Mouse (Mus musculus) urinary bladder, postnatal 25 days (tissue): ENCODE results near the gene Ripor3.

Experiments used
- DNase-seq: peaks from one replicate; pipeline ENCODE4 v3.0.0; 2022; ENCODE audit warnings: low spot score

Gene Ripor3

DNA sequence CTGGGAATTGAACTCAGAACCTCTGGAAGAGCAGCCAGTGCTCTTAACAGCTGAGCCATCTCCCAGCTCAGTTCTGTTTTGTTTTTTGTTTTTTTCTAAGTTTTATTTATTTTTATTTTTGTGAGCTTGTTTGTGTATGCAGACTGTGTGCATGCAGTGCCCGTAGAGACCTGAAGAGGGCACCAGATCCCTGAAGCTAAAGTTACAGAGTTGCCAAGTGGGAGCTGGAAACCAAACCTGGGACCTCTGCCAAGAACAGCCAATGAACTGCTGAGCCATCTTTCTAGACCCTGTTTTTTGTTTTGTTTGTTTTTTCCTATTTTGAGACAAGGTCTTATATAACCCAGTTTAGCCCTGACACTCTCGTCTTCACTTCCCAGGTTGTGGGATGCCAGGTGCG, 18.0 kb upstream of the Ripor3 start:
- DNase-seq: no peak

DNA sequence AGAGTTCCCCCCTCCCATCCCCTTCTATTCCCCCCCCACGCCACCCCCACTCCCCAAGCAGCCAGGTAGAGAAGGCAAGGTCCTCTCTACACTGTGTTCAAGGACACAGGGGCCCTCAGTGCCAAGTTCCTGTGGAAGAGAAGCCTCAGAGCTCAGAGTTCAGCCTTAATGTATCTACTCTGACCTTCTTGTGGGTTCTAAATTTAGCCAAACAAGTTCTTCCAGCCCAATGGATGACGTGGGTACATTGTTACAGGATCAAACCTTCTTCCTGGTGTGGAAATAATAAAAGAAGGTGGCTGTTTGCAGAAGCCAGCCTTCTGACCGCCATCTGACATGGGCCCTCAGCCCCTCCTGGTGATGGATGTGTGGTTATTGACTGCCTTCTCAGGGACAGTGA, 16.0 kb upstream of the Ripor3 start:
- no peak for DNase-seq

GRCm38 (mm10) chr2:168025882-168026281, 15.5 kb upstream of the Ripor3 start:
- DNase-seq: no peak

DNA sequence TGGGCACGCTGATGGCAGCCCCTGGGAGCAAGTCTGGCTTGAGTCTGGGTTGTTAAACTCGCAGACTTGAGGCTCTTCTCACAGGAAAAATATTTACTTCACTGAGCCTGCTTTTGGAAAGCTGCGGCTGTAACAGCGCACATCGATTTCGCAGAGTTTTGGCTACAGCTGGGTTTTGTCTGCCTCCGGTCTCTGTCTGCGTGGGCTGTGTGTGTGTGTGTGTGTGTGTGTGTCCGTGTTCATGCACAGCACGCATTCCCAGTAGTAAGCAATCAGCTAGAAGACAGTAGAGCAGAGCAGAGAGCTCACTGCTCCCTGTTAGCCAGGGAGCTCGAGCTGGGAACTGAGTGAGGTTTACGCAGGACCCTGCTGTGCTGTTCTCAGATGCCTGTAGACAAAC, 14.8 kb upstream of the Ripor3 start:
- DNase-seq: no peak

- DNase-seq: no peak
These were observed 13.5 kb upstream of the Ripor3 start for GRCm38 (mm10) chr2:168023763-168024402.

GRCm38 (mm10) chr2:168019201-168019715, 8.8 kb upstream of the Ripor3 start:
- DNase-seq: peak; percentile 58

DNA sequence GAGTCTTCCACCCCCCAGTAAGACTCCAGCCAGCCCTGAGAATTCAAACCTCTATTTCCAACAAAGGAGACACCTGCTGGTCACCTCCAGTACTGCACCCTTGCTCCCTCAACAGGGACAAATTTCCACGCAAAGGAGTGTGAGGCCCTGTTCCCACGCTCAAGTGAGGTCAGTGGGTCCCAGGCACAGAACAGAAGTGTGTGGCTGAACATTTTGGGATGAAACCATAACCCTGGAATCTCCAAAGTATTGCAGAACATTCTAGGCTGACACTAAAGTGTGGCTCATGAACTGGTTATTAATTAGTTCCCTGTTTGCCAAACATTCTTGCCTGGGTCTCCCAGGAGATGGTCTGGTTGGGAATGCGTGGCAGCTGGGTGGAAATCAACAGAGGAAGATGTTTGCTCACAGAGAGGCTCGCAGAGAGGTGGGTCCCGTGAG, 6.6 kb upstream of the Ripor3 start:
- peak; percentile 80 for DNase-seq

- DNase-seq: no peak
These were observed 475 bp upstream of the Ripor3 start for GRCm38 (mm10) chr2:168010893-168011292.

GRCm38 (mm10) chr2:168008132-168008531, 2.3 kb downstream of the Ripor3 start:
- DNase-seq: no peak

DNA sequence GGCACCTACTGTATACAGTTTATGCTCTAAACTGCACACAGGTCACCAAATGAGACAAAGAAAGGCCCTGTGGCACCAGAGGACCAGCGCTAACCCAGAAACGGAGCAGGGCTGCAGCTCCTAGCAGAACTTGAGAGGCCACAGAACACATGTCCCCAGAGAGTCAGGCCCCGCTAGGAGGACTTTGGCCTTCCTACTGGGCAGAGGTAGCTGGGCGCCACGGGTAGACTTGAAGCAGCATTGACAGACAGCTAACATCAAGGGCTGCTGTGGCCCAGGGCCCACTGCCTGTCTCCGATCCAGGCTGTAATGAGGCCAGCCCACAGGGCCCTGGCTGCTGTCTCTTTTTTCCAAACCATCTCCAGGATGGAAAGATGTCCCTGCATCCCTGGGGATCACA, 3.9 kb downstream of the Ripor3 start:
- DNase-seq: no peak

GRCm38 (mm10) chr2:168005616-168006015, 4.8 kb downstream of the Ripor3 start:
- DNase-seq: no peak

DNA sequence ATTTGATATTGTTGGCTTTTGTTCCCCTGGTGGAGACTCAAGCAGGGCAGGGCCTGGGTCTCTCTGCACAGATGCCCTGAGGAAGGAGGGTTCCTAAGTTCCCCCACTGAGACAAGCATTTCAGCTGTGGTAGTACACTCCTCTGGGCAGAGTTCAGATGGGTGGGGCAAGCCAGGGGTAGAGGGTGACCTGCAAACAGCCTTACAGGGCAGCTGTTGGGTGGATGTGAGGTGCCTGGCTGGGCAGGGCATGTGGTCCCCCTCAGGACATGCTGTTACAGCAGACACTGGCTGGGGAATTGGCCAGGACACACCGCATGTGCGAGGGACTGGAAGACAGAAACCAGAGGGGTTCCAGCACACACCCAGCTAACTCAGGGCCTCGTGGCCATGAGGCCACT, 5.4 kb downstream of the Ripor3 start:
- no peak for DNase-seq

GRCm38 (mm10) chr2:168004369-168004768, 6.0 kb downstream of the Ripor3 start:
- no peak for DNase-seq

DNA sequence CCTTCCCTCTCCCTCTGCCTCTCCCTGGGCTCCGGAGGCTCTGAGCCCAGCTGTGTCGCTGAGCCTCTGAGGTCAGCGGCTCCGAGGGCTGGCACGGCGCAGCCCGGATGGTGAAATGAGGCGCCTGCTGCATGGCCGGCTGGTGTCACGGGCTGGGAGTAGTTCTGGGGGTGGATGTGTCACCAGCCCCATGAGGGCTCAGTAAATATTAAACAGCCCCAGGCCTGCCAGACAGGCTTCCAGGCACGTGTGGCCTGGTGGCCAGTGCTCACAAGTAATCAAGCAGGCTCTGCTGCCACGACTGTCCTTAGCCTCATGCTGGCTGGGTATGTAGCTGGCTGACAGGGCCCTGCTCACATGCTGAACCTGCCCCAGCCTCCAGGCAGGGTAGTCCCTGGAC, 7.0 kb downstream of the Ripor3 start:
- DNase-seq: no peak

DNA sequence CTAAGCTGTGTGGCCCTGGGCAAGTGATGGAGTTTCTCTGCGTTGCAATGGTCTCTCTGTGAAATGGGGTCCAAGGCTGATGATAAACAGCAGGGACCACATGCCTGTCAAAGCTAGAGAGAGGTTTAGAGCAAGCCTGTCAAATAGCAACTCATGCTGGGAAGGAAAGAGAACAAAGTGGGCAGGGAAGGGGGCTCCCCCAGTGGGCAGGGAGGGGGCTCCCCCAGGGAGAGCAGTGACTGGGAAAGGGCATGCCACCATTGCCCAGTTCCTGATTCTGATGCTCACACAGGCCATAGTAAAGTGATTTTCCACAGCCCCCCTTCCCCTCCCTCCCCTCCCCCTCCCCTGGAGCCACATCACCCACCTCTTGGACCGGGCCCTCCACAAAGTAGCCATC, 7.5 kb downstream of the Ripor3 start:
- DNase-seq: no peak

DNA sequence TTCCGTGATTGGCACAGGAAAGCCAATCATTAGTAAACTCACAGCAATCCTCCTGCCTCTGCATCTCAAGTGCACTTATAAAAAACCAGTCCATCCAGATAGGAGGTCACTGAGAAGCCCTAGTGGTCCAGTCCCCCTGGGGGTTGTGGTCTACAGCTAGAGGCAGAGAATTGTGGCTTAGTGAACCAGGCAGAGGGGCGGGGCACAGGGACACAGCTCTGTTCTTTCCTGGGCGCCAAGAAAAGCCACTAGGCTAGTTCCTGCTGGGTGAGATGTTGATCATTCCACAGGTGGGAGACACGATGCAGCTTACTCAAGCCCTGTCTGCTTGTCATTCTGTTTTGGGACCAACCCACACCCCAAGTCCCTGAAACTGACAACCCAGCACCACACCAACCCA, 8.2 kb downstream of the Ripor3 start:
- no peak for DNase-seq

DNA sequence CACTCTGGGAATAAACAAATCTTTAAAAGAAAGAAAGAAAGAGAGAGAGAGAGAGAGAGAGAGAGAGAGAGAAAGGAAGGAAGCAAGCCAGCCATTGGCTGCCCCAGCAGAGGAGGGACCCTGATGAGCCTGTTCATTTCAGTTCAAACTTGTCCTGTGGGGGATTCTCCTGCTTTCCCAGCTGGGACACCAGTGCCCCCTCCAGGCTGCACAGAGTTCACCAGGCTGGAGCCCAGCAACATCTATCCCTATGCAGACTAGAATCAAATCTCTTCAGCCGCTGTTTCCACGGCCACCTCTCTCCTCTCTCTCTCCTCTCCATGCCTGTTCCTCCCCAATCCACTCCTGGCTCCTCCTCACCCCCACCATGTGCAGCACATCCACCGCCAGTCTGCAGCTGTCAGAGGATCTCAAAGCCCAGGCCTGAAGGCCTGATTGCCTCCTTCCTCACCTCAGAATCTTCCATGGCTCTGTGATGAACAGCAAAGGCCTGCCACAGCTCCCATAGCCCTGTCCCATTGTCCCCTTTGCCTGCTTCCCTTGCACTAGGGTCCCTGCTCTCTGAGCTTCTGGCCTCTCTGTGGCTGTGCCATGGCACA, 11.2 kb downstream of the Ripor3 start:
- DNase-seq: no peak

GRCm38 (mm10) chr2:167997562-167997961, 12.9 kb downstream of the Ripor3 start:
- no peak for DNase-seq

DNA sequence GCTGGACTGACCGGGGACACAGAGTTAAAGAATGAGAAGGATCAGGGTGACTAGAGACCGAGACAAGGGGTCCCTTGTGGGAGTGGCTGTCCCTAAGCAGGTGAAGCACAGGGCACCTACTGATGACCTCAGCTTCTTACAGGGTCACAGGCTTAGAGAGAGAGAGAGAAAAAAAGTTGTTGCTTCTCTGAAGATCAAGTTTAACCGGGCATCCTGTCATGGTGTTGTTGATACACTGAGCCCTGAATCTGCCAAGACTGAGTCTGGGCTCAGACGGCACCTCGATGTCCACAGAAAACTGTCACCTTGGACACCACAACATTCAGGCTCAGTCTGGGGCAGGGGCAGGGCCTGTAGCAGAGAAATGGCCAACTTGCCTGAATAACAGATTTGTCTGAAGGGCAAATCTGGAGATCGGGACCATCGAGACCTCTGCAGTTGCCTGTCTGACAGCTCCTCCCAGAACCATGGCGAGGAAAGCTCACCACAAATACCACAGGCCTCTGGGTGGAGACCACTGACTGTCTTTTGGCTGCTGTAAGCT, 13.7 kb downstream of the Ripor3 start:
- DNase-seq: no peak

DNA sequence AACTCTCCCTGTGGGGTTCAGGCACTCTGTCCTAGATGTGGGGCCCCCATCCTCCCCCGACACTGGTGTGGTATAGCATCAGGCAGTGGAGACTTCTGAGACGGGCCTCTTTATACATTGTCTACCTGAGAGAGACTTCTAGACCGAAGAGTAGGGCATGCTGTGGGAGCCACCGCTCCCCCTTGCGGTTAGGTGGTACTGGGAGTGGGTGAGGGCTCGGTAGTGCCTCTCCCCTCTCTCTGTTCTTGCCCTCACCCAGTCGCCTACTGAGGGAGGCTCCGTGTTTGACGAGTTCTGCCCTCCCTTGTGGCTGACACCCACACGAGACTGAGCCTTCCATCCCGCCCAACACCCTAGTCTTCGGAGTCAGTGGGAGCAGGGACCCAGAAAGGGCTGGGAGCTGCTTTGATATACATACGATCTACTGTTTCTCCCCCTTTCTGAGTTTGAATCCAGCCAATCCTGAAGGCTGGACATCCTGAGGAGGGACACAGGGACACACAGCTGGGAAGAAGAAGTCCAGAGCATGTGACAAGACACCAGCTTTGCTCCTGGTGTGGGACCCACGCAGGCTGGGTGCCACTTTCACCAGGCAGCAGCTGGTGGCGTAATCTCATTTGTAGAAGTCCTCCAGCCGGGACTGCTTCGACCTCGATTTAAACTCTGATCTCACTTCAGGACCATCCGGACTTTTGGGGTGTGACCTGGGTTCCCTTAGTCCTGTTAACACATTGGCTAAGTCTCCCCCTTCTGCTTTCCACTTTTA, 14.4 kb downstream of the Ripor3 start:
- DNase-seq: no peak

DNA sequence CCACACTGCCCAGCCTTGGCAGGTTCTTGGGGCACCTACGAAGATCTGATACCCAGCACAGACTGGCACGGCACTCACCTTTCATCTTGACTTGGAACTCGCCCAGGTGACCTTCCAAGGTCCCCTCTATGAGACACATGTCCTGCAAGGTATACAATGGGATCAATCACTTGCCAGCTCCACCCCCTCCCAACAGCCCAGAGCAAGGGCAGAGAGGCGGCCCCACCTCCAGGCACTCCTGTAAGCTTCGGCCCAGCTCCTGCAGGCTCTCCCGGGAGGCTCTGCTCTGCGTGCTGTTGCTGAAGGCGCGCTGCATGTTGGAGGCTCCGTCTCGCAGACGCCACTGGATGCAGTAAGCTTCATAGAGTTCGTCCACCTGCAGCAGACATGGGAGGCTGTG, 17.2 kb downstream of the Ripor3 start:
- no peak for DNase-seq

DNA sequence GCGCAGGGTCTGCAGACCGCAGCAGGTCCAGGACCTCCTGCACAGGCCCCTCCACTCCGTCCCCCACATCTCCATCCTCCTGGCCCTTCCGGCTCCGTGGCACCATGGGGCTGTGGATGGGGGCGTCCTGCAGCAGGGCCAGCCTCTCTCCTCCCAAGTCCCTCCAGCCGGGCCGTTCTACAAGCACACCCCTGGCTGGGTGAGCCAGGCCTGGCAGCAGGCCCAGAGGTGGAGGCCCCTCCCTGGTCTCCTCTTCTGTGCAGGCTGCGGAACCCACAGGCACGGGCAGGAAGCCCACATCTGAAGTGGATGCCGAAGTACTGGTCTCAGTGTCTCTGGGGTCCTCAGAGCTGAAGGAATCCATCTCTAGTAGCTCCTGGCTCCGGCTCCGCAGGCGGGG, 21.1 kb downstream of the Ripor3 start:
- peak; percentile 55 for DNase-seq

GRCm38 (mm10) chr2:167987640-167988039, 22.8 kb downstream of the Ripor3 start:
- DNase-seq: no peak
